Mouse (Mus musculus) 3T3-L1 (cell line): ENCODE measurements at regions not wholly inside any gene's neighbourhood (a gene's known extent, or its start where the extent isn't known, plus 50 kb on each side); places are given as distances from the start of the nearest gene placed in this dataset.

Experiments used
- DNase-seq: peaks from one replicate; pipeline ENCODE4 v3.0.0-alpha.2; 2015; ENCODE audit warnings: low read depth, low spot score

- DNase-seq = no peak
These were observed 934.0 kb upstream of the Pcdh20 start for GRCm38 (mm10) chr14:89405011-89405712.

- DNase-seq = peak; percentile 34
These were observed 931.6 kb upstream of the Pcdh20 start for GRCm38 (mm10) chr14:89402568-89403339.

- no peak for DNase-seq
These were observed 886.0 kb upstream of the Pcdh20 start for GRCm38 (mm10) chr14:89357050-89357749.

- peak; percentile 44 for DNase-seq
These were observed 876.8 kb upstream of the Pcdh20 start for GRCm38 (mm10) chr14:89347972-89348371.

GRCm38 (mm10) chr14:89325116-89325515, 853.9 kb upstream of the Pcdh20 start:
- DNase-seq = no peak

GRCm38 (mm10) chr14:89308506-89308905, 837.3 kb upstream of the Pcdh20 start:
- no peak for DNase-seq
